Mouse (Mus musculus): ENCODE results near the gene Ddx54. TPM values are rescaled to one million over a fixed set of nuclear protein-coding genes. Genes with fewer than 3 reads are reported as not detected.

Ddx54 gene
- polyA plus RNA-seq, 1 experiment from 2014 or later = 62.3 TPM

DNA sequence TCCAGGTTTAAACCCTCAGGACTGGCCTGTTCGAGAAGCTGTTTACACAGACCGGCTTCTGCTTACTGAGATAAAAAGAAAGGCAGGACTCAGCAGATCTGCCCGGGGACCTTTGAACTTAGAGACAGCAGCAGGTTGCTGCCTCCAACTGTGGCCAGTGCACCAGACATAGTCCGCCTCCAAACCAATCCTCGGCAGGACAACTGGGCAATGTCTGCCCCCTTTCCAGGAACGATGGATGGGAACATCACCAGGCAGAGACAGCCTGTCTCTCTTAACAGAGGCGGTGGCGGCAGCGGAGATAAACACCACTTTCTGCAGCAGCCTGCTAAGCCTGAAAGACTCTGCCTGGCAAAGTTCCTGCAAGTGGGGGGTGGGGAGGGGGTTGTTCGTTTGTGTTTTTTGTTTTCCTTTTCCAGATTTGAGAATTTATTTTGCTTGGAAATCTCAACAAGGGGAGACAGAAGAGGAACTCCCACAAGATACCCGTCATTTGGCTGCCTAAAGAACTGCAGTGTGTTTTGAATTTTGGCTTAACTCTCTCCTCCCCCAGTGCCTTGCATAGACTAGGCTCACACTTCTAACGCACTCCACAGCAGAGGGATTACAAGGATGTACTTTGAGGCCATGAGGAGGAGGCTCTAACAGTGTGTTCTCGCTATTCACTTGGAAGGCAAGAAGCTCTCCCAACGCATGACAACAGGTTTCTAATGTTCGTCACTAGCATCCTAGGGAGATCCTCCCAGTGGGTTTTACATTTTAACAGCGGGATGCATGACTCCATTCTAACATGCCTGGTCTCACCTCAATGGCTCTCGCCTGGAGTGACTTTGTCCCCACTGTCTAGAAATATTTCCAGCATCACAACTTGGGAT lies 25.6 kb upstream of the Ddx54 start:
- H3K9me3 ChIP-seq = no peaks in the 10 kb centered on the region
- no peak for DNase-seq (ENCODE audit: low spot score)
- peaks cover 29% of the 10 kb centered on the region for H3K36me3 ChIP-seq (replicated peaks)
- peak overlapping the region; percentile 87; the same call in 1 of the 2 replicates for H3K27ac ChIP-seq (replicated peaks)
- 13% methylated on average over 17 of the region's 17 CpGs for WGBS
- H3K4me3 ChIP-seq = peak overlapping the region; percentile 85
- H3K4me1 ChIP-seq = peaks cover 41% of the 10 kb centered on the region
- H3K27me3 ChIP-seq (replicated peaks; ENCODE audit: low read depth, poor library complexity, severe bottlenecking) = 0 out of 2 replicates have a peak, but pooled peaks cover 4% of the 10 kb centered on the region

DNA sequence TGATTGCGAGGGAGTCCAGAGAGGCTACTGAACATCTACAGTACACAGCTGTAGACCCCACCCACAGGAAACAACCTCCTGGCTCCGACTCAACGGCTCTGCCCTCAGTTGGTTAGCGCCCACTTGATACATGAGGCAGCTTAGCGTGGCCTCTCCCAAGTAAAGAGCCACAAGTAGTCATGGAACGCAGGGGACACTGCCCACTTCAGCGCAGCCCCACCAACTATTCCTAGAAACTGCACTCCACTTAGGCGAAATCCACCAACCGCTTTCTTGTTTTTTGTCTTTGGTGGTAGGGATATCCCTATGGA lies 25.0 kb upstream of the Ddx54 start:
- H3K36me3 ChIP-seq (replicated peaks) = peaks cover 25% of the 10 kb centered on the region
- peak overlapping the region; percentile 87; the same call in 1 of the 2 replicates for H3K27ac ChIP-seq (replicated peaks)
- 39% methylated on average over 9 of the region's 9 CpGs for WGBS
- H3K4me3 ChIP-seq = peak overlapping the region; percentile 85
- H3K27me3 ChIP-seq (replicated peaks; ENCODE audit: low read depth, poor library complexity, severe bottlenecking) = 0 out of 2 replicates have a peak, but pooled peaks cover 4% of the 10 kb centered on the region
- H3K9me3 ChIP-seq = no peaks in the 10 kb centered on the region
- H3K4me1 ChIP-seq = peaks cover 41% of the 10 kb centered on the region
- no peak for DNase-seq (ENCODE audit: low spot score)

DNA sequence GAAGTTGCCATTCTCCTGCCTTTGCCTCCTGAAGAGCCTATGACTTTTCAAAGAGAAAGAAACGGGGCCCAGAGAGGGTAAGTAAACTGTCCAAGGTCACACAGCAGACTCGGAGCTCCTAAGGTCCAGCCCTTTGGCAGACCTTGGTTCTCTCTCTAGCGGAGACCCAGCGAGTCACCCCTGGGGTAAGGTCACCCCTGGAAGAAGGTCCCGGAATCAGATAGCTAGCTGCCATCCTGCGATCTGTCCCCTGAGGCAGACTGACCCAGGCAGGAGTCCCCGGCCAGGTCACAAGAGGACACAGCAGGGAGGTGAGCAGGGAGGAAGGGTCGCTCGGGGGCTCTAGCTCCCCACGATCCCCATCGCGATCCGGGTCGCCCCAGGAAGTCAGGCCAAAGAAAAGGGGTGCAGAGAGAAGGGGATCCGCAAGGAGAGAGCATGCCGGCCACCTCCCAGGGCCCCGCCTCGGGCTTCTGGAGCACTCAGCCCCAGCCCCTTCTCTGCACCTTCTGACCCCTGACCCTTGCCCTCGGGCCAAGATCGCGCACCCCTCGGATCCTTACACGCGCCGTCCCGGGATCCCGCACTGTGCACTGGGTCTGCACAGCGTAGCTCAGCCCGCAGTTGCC lies 24.5 kb upstream of the Ddx54 start:
- peaks cover 21% of the 10 kb centered on the region for H3K36me3 ChIP-seq (replicated peaks)
- no peaks in the 10 kb centered on the region for H3K9me3 ChIP-seq
- WGBS = 1% methylated on average over 27 of the region's 29 CpGs
- H3K4me1 ChIP-seq = peaks cover 41% of the 10 kb centered on the region
- H3K27me3 ChIP-seq (replicated peaks; ENCODE audit: low read depth, poor library complexity, severe bottlenecking) = 0 out of 2 replicates have a peak, but pooled peaks cover 4% of the 10 kb centered on the region
- peak overlapping the region; percentile 85 for H3K4me3 ChIP-seq
- peak overlapping the region; percentile 87 for H3K27ac ChIP-seq (replicated peaks)
- no peak for DNase-seq (ENCODE audit: low spot score)

DNA sequence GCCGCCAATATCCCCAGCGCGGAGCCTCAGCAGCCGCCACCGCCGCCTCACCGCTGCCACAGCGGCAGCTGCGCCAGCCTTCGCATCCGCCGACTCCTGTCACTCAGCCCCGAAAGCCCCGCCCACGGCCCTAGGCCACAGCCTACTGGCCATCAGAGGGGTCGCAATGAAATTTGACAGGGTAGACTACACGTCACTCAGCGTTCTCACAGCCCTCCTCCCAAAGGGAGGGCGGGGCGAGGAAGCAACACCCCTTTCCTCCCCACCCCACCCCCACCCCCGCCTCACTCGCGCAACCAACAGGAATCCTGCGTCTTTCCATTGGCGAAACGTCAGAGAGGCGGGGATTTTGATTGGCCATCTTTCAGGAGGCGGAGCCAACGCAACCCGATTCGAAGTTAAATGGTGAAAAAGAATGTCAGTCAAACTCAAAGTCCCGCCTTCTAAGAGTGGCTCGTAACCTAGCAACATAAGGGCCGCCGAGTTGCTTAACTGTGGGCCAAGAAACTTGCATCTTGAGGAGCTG lies 23.9 kb upstream of the Ddx54 start, which contains the start of the genes Tpcn1 and Iqcd:
Gene Tpcn1 (minus strand): TSS at position 105 of the 526 bp plus-strand sequence.
Gene Iqcd (plus strand): TSS at position 448 of the 526 bp plus-strand sequence.
- H3K4me1 ChIP-seq = peaks cover 41% of the 10 kb centered on the region
- peaks cover 15% of the 10 kb centered on the region for H3K36me3 ChIP-seq (replicated peaks)
- DNase-seq (ENCODE audit: low spot score) = peak; percentile 99
- no peaks in the 10 kb centered on the region for H3K9me3 ChIP-seq
- 0 out of 2 replicates have a peak, but pooled peaks cover 4% of the 10 kb centered on the region for H3K27me3 ChIP-seq (replicated peaks; ENCODE audit: low read depth, poor library complexity, severe bottlenecking)
- WGBS = under 1% methylated on average over 35 of the region's 35 CpGs
- H3K27ac ChIP-seq (replicated peaks) = peak within 1 kb of the TSS; percentile 87
- peak within 1 kb of the TSS; percentile 85 for H3K4me3 ChIP-seq

DNA sequence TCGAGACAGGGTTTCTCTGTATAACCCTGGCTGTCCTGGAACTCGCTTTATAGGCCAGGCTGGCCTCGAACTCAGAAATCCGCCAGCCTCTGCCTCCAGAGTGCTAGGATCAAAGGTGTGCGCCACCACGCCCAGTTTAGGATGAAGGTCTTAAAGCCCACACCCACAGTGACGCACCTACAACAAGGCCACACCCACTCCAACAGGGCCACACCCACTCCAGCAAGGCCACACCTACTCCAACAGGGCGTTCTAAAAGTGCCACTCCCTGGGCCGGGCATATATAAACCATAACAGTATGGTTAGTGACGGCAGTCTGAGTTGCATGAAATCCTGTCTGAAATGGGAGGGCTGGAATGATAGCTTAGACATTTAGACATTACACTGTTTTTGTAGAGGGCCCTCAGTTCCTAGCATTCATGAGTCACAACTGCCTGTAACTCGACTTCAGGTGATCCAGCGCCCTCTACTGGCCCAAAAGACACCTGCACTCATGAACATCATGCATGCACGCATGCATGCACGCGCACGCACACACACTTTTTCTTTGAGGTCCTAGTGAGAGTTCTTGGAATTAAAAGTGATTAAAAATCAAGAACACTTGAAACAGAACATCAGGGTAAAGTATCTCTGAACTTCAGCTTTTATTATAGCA lies 22.1 kb upstream of the Ddx54 start:
- no peak overlapping the region for H3K4me3 ChIP-seq
- no peaks in the 10 kb centered on the region for H3K36me3 ChIP-seq (replicated peaks)
- H3K9me3 ChIP-seq = no peaks in the 10 kb centered on the region
- DNase-seq (ENCODE audit: low spot score) = peak; percentile 39
- 0 out of 2 replicates have a peak, but pooled peaks cover 4% of the 10 kb centered on the region for H3K27me3 ChIP-seq (replicated peaks; ENCODE audit: low read depth, poor library complexity, severe bottlenecking)
- WGBS = 75% methylated on average over 16 of the region's 16 CpGs
- H3K4me1 ChIP-seq = peaks cover 31% of the 10 kb centered on the region
- no peak overlapping the region for H3K27ac ChIP-seq (replicated peaks)

DNA sequence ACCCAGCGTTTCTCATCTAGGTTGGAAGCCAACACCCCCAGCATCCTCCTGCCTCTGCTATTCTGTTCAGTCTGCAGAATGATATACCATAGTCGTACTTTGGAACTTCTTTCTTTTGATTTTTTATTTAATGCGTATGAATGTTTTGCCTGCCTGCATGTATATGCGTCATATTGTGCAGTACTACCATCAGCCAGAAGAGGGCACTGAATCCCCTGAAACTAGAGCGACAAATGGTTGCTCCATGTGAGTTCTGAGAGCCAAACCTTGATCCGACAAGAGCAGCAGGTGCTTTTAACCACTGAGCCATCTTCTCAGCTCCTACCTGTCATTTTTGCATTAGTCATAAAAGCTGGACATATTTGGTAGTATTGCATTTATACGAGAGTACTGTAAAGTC lies 20.4 kb upstream of the Ddx54 start:
- H3K27ac ChIP-seq (replicated peaks) = no peak overlapping the region

DNA sequence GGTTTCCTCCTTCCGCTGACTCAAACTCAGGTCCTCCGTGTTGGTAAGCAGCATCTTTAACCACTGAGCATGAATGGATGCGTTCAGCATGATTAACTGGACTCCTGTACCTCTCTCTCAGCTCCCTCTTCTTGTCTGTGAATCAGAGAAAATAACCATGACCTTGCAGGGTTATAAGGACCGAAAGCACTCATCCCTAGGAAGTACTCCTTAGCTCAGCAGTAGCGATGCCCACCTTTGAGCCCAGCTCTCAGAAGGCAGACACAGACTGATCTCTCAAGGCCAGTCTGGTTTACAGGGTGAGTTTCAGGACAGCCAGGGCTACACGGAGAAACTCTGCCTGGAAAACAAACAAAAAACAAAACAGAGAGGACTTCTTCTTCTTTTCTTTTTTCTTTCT lies 18.1 kb upstream of the Ddx54 start:
- Histone ChIP-seq H3K9me3 (no peaks in the 10 kb centered on the region), H3K4me3 (no peak overlapping the region), H3K4me1 (no peaks in the 10 kb centered on the region; the same call in 1 of the 2 replicates), H3K27me3 (replicated peaks; ENCODE audit: low read depth, poor library complexity, severe bottlenecking) (no peaks in the 10 kb centered on the region), H3K27ac (replicated peaks) (no peak overlapping the region), H3K36me3 (replicated peaks) (no peaks in the 10 kb centered on the region)
- DNase-seq (ENCODE audit: low spot score) = no peak
- WGBS = 85% methylated on average over 6 of the region's 6 CpGs

More for the DNA sequence above, 20.4 kb upstream of the Ddx54 start:
- no peak for DNase-seq (ENCODE audit: low spot score)
- Histone ChIP-seq H3K4me1 (peaks cover 18% of the 10 kb centered on the region), H3K27me3 (replicated peaks; ENCODE audit: low read depth, poor library complexity, severe bottlenecking) (0 out of 2 replicates have a peak, but pooled peaks cover 4% of the 10 kb centered on the region), H3K4me3 (no peak overlapping the region), H3K36me3 (replicated peaks) (no peaks in the 10 kb centered on the region), H3K9me3 (no peaks in the 10 kb centered on the region)
- 64% methylated on average over 7 of the region's 7 CpGs for WGBS

DNA sequence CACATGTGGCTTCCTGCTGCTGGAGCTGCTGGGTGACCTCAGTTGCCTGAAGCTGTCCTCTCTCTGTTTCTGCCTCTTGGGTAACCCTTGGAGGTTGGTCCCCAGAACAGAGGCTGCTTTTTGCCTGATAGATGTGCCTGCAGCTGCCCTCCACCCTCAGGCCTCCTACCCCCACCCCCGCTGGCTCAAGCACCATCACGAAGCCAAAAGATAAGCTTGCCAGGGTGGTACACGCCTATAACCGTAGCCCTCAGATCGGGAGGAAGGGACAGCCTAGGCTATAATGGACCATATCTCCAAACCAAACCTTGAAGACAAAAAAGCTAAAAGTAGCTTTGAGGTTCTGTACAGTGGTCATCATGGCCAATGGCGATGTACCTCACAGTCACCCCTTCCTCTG lies 12.9 kb upstream of the Ddx54 start:
- Histone ChIP-seq H3K4me1 (peaks cover 7% of the 10 kb centered on the region), H3K9me3 (no peaks in the 10 kb centered on the region), H3K4me3 (no peak overlapping the region), H3K27me3 (replicated peaks; ENCODE audit: low read depth, poor library complexity, severe bottlenecking) (no peaks in the 10 kb centered on the region), H3K27ac (replicated peaks) (no peak overlapping the region), H3K36me3 (replicated peaks) (no peaks in the 10 kb centered on the region)
- no peak for DNase-seq (ENCODE audit: low spot score)
- WGBS = 92% methylated on average over 6 of the region's 6 CpGs

DNA sequence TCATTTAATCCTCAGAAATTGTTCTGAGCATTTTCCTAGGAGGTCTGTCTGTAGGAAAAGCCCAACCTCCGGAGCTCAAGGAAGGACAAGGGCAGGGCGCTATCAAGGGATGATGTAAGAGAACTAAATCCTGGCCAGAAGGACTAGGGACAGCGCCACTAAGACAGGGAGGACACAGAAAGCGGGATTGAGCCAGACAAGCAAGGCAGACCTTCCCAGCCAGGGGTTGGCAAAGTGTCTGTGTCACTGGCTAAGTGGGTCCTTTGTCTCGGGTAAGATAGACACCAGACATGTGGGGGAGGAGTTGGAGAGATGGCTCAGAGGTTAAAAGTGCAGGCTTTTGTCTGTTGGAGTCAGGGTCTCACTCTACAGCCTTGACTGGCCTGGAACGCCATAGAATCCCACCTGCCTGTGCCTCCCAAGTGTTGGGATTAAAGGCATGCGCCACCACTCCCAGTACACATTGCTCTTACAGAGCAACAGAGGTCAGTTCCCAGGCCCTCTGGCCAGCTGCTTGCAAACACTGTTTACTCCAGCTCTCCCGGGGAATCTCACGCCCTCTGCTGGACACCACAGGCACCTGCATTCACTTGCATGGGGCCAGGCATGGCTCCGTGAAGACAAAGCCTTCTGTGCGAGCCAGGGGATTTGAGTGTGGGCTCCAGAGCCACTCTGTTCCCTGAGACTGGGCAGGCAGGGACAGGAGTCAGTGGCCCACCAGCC lies 11.4 kb upstream of the Ddx54 start:
- Histone ChIP-seq H3K36me3 (replicated peaks) (no peaks in the 10 kb centered on the region), H3K4me3 (no peak overlapping the region), H3K9me3 (no peaks in the 10 kb centered on the region), H3K27ac (replicated peaks) (peak overlapping the region; percentile 48), H3K4me1 (peaks cover 15% of the 10 kb centered on the region), H3K27me3 (replicated peaks; ENCODE audit: low read depth, poor library complexity, severe bottlenecking) (no peaks in the 10 kb centered on the region)
- 61% methylated on average over 11 of the region's 11 CpGs for WGBS
- DNase-seq (ENCODE audit: low spot score) = peak; percentile 61

DNA sequence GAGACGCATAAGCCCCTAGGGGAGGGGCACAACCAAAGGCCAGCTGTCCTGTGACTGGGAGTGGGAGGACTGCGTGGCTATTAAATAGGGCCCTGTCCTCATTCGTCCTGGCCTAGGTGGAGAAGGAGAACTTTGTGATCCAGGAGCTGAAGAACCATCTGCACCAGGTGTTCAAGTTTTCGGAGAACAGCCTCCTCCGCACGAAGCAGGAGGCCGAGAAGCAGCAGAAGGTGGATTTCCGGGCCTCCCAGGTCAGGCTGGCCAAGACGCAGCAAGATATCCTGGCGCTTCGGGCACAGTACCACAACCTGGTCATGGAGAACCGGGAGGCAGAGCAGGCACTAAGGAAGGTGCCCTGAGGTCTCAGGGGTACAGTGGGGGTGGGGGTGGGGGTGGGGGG lies 10.3 kb upstream of the Ddx54 start:
- Histone ChIP-seq H3K9me3 (no peaks in the 10 kb centered on the region), H3K27me3 (replicated peaks; ENCODE audit: low read depth, poor library complexity, severe bottlenecking) (no peaks in the 10 kb centered on the region), H3K4me3 (no peak overlapping the region), H3K27ac (replicated peaks) (no peak overlapping the region), H3K36me3 (replicated peaks) (no peaks in the 10 kb centered on the region; the same call in 1 of the 2 replicates), H3K4me1 (peaks cover 15% of the 10 kb centered on the region)
- WGBS = 88% methylated on average over 12 of the region's 12 CpGs
- no peak for DNase-seq (ENCODE audit: low spot score)

DNA sequence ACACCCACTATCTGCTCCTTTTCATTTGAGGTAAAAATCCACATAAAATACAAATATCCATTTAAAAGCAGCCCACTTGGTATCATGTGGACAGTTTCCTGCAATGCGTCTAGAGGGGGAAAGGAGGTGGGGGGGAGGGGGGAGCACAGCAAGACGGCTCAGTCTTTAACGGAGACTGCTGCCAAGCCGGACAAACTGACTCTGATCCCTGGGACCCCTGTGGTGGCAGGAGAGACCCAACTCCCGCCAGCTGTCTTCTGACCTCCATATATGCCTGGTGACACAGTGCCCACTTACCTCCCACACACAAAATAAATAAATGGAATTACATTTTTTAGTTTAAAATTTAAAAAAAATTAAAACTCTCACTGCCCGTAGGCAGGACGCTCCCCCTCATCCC lies 9.0 kb upstream of the Ddx54 start:
- Histone ChIP-seq H3K36me3 (replicated peaks) (peaks cover 7% of the 10 kb centered on the region), H3K4me1 (peaks cover 15% of the 10 kb centered on the region), H3K4me3 (no peak overlapping the region), H3K27me3 (replicated peaks; ENCODE audit: low read depth, poor library complexity, severe bottlenecking) (no peaks in the 10 kb centered on the region), H3K27ac (replicated peaks) (no peak overlapping the region), H3K9me3 (no peaks in the 10 kb centered on the region)
- 67% methylated on average over 7 of the region's 7 CpGs for WGBS
- no peak for DNase-seq (ENCODE audit: low spot score)

DNA sequence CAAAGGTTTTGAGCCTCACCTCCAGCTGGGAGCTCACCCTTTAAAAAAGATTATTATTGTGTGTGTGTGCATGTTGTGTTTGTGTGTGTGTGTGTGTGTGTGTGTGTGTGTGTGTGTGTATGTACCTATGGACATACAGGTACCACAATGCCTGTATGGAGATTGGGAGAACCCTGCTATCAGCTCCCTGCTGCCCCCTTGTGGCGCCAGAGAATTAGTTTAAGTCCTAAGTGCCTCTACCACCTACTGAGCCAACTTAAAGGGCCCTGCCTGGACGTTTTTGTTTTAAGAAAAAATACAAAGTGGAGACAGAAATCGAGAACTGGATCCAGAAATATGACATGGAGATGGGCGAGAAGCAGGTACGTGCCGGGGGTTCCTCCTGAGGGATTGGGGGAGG lies 7.7 kb upstream of the Ddx54 start:
- Histone ChIP-seq H3K9me3 (no peaks in the 10 kb centered on the region), H3K4me1 (peaks cover 15% of the 10 kb centered on the region), H3K27ac (replicated peaks) (peak overlapping the region; percentile 71), H3K27me3 (replicated peaks; ENCODE audit: low read depth, poor library complexity, severe bottlenecking) (no peaks in the 10 kb centered on the region), H3K36me3 (replicated peaks) (peaks cover 20% of the 10 kb centered on the region), H3K4me3 (peak overlapping the region; percentile 56)
- peak; percentile 89 for DNase-seq (ENCODE audit: low spot score)
- WGBS = 2% methylated on average over 6 of the region's 6 CpGs

All from embryonic facial prominence, embryonic 10.5 days (tissue).